Mouse (Mus musculus) liver, embryonic 15.5 days (tissue): Measurements from ENCODE around the gene Ptprd. TPM values are rescaled to one million over a fixed set of nuclear protein-coding genes. Genes with fewer than 3 reads are reported as not detected.

Experiments used
- ATAC-seq: fragments of 200-750 bp; cut with Nextera tagmentation; 2 replicates; pipeline ENCODE4 v1.8.0; 2017; ENCODE audit warnings: moderate number of reproducible peaks, mild to moderate bottlenecking, moderate library complexity; ENCODE audit not compliant: insufficient read depth
- H3K27ac ChIP-seq: fragments of 300-500 bp; sonication (generic); replicated peaks from 2 replicates; pipeline ENCODE4 v1.5.1; 2015; ENCODE audit warnings: mild to moderate bottlenecking, inconsistent platforms
- H3K27me3 ChIP-seq: fragments of 300-500 bp; sonication (generic); 2 replicates; pipeline ENCODE4 v1.6.1; 2015; ENCODE audit warnings: mild to moderate bottlenecking, inconsistent platforms
- H3K36me3 ChIP-seq: fragments of 300-500 bp; sonication (generic); replicated peaks from 2 replicates; pipeline ENCODE4 v1.6.1; 2015; ENCODE audit warnings: moderate library complexity, mild to moderate bottlenecking, inconsistent platforms
- H3K4me1 ChIP-seq: fragments of 300-500 bp; sonication (generic); replicated peaks from 2 replicates; pipeline ENCODE4 v1.6.1; 2015; ENCODE audit warnings: inconsistent platforms
- H3K4me2 ChIP-seq: fragments of 300-500 bp; sonication (generic); 2 replicates; pipeline ENCODE4 v1.6.1; 2015; ENCODE audit warnings: moderate library complexity, mild to moderate bottlenecking, inconsistent platforms
- H3K4me3 ChIP-seq: fragments of 300-500 bp; sonication (generic); replicated peaks from 2 replicates; pipeline ENCODE4 v1.5.1; 2015; ENCODE audit warnings: mild to moderate bottlenecking, inconsistent platforms
- H3K9ac ChIP-seq: fragments of 300-500 bp; sonication (generic); 2 replicates; pipeline ENCODE4 v1.6.1; 2015; ENCODE audit warnings: moderate library complexity, mild to moderate bottlenecking, inconsistent platforms
- H3K9me3 ChIP-seq: fragments of 300-500 bp; sonication (generic); replicated peaks from 2 replicates; pipeline ENCODE4 v1.6.1; 2016; ENCODE audit warnings: inconsistent platforms
- WGBS: fragments of 180-500 bp; shearing (Covaris S2); methylation state at CpG from one replicate; pipeline ENCODE4 v1.1.7; 2015; ENCODE audit warnings: mixed read lengths; ENCODE audit not compliant: insufficient replicate concordance; 5-methylcytosine and 5-hydroxymethylcytosine counted together
- polyA plus RNA-seq: library from polyadenylated mRNA; unstranded; fragments of >200 nt; fragmentation: Nextera tagmentation; extraction: Ambion mirVana; gene quantifications from 2 replicates; pipeline ENCODE4 v1.2.1, GENCODE M21; 2015

The Ptprd gene
- polyA plus RNA-seq, 1 experiment from 2014 or later, result 4.8 TPM

GRCm38 (mm10) chr4:76889669-76890068 is 1322.1 kb downstream of the Ptprd start:
- H3K4me3 ChIP-seq, result no peak overlapping the region
- H3K27me3 ChIP-seq, result no peaks in the 10 kb centered on the region
- WGBS, result 49% methylated on average over 1 of the region's 1 CpGs
- no peaks in the 10 kb centered on the region for H3K4me1 ChIP-seq
- H3K9me3 ChIP-seq, result no peaks in the 10 kb centered on the region
- H3K27ac ChIP-seq, result no peak overlapping the region
- no peak for ATAC-seq
- H3K36me3 ChIP-seq, result no peaks in the 10 kb centered on the region
- no peak overlapping the region for H3K4me2 ChIP-seq
- H3K9ac ChIP-seq, result no peak overlapping the region

GRCm38 (mm10) chr4:76881610-76882009 is 1330.2 kb downstream of the Ptprd start:
- no peak for ATAC-seq
- H3K27ac ChIP-seq, result no peak overlapping the region
- no peaks in the 10 kb centered on the region for H3K4me1 ChIP-seq
- WGBS, result 60% methylated on average over 3 of the region's 3 CpGs
- H3K4me3 ChIP-seq, result no peak overlapping the region
- H3K4me2 ChIP-seq, result no peak overlapping the region
- H3K36me3 ChIP-seq, result no peaks in the 10 kb centered on the region
- H3K27me3 ChIP-seq, result no peaks in the 10 kb centered on the region
- no peaks in the 10 kb centered on the region for H3K9me3 ChIP-seq
- H3K9ac ChIP-seq, result no peak overlapping the region

GRCm38 (mm10) chr4:76870971-76871370 is 1340.8 kb downstream of the Ptprd start:
- H3K9ac ChIP-seq, result no peak overlapping the region
- H3K4me2 ChIP-seq, result no peak overlapping the region
- no peaks in the 10 kb centered on the region for H3K9me3 ChIP-seq
- H3K27me3 ChIP-seq, result no peaks in the 10 kb centered on the region
- no peak overlapping the region for H3K27ac ChIP-seq
- H3K4me1 ChIP-seq, result no peaks in the 10 kb centered on the region
- 64% methylated on average over 1 of the region's 1 CpGs for WGBS
- no peak for ATAC-seq
- H3K4me3 ChIP-seq, result no peak overlapping the region
- no peaks in the 10 kb centered on the region for H3K36me3 ChIP-seq

DNA sequence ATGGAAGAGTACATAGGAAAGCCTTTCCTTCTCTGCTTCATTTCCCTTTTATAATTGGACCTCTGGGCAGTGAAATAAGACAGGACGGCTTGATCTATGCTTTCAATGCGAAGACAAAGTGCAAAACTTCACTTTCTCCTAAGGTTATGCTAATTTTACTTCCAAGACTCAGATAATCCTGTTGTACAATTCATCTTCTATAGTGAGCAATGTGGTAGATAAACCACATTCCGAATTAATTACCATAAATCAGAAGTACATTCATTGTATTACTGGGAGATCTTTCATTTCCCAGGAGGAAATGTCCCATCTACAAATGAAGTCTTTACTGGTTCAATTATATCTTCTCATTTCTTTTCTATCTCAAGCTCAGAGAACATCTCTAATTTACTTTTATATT is 1346.2 kb downstream of the Ptprd start:
- H3K4me1 ChIP-seq, result no peaks in the 10 kb centered on the region

GRCm38 (mm10) chr4:76846265-76846664 is 1365.5 kb downstream of the Ptprd start:
- H3K27me3 ChIP-seq, result no peaks in the 10 kb centered on the region
- no peak overlapping the region for H3K4me2 ChIP-seq
- WGBS, result 70% methylated on average over 7 of the region's 7 CpGs
- no peak overlapping the region for H3K9ac ChIP-seq
- no peak overlapping the region for H3K27ac ChIP-seq
- H3K4me1 ChIP-seq, result no peaks in the 10 kb centered on the region
- no peaks in the 10 kb centered on the region for H3K9me3 ChIP-seq
- no peak overlapping the region for H3K4me3 ChIP-seq
- no peaks in the 10 kb centered on the region for H3K36me3 ChIP-seq
- ATAC-seq, result no peak

More for the DNA sequence above, 1346.2 kb downstream of the Ptprd start:
- Histone ChIP-seq H3K9ac (no peak overlapping the region), H3K4me2 (no peak overlapping the region), H3K27ac (no peak overlapping the region), H3K4me3 (no peak overlapping the region), H3K9me3 (no peaks in the 10 kb centered on the region), H3K27me3 (no peaks in the 10 kb centered on the region), H3K36me3 (no peaks in the 10 kb centered on the region)
- WGBS, result 57% methylated on average over 3 of the region's 3 CpGs
- no peak for ATAC-seq

DNA sequence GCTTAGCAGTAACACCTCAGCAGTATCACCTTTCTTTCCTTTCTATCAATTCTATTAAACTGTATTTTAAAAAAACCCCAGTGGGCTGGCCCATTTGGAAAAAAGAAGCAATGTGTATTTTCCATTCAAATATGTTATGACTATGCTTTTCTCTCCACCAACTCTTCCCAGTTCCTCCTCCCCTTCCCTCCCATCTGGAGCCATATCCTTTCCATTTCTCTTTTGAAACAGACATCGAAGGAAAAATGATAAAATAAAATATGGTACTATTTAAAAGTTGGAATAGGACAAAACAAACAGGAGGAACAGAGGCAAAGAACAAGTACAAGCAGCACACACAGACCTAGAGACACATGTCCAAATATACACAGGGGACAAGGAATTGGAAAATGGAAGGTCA is 1372.7 kb downstream of the Ptprd start:
- Histone ChIP-seq H3K9me3 (no peaks in the 10 kb centered on the region), H3K4me1 (no peaks in the 10 kb centered on the region), H3K4me3 (no peak overlapping the region), H3K36me3 (no peaks in the 10 kb centered on the region), H3K27ac (no peak overlapping the region), H3K4me2 (no peak overlapping the region), H3K9ac (no peak overlapping the region), H3K27me3 (no peaks in the 10 kb centered on the region)
- 49% methylated on average over 1 of the region's 1 CpGs for WGBS
- no peak for ATAC-seq

GRCm38 (mm10) chr4:76812138-76812537 is 1399.6 kb downstream of the Ptprd start:
- Histone ChIP-seq H3K9ac (no peak overlapping the region), H3K27me3 (no peaks in the 10 kb centered on the region), H3K4me1 (no peaks in the 10 kb centered on the region), H3K27ac (no peak overlapping the region), H3K9me3 (no peaks in the 10 kb centered on the region), H3K4me2 (no peak overlapping the region), H3K36me3 (no peaks in the 10 kb centered on the region), H3K4me3 (no peak overlapping the region)
- no peak for ATAC-seq
- WGBS, result 51% methylated on average over 2 of the region's 2 CpGs

- Histone ChIP-seq H3K4me2 (no peak overlapping the region), H3K27ac (no peak overlapping the region), H3K36me3 (no peaks in the 10 kb centered on the region), H3K4me3 (no peak overlapping the region), H3K9me3 (no peaks in the 10 kb centered on the region), H3K4me1 (no peaks in the 10 kb centered on the region), H3K9ac (no peak overlapping the region), H3K27me3 (no peaks in the 10 kb centered on the region)
- ATAC-seq, result no peak
- WGBS, result 53% methylated on average over 4 of the region's 4 CpGs
These were observed 1409.1 kb downstream of the Ptprd start for GRCm38 (mm10) chr4:76802708-76803107.

- Histone ChIP-seq H3K27ac (no peak overlapping the region), H3K4me1 (no peaks in the 10 kb centered on the region), H3K9ac (no peak overlapping the region), H3K27me3 (no peaks in the 10 kb centered on the region), H3K36me3 (no peaks in the 10 kb centered on the region), H3K4me2 (no peak overlapping the region), H3K4me3 (no peak overlapping the region), H3K9me3 (no peaks in the 10 kb centered on the region)
- WGBS, result 54% methylated on average over 9 of the region's 9 CpGs
- ATAC-seq, result no peak
These were observed 1413.5 kb downstream of the Ptprd start for GRCm38 (mm10) chr4:76798010-76799007.

- Histone ChIP-seq H3K36me3 (no peaks in the 10 kb centered on the region), H3K27ac (no peak overlapping the region), H3K27me3 (no peaks in the 10 kb centered on the region), H3K4me1 (no peaks in the 10 kb centered on the region), H3K9me3 (no peaks in the 10 kb centered on the region), H3K9ac (no peak overlapping the region), H3K4me2 (no peak overlapping the region), H3K4me3 (no peak overlapping the region)
- ATAC-seq, result no peak
- WGBS, result 74% methylated on average over 2 of the region's 2 CpGs
These were observed 1426.4 kb downstream of the Ptprd start for GRCm38 (mm10) chr4:76785389-76785788.

DNA sequence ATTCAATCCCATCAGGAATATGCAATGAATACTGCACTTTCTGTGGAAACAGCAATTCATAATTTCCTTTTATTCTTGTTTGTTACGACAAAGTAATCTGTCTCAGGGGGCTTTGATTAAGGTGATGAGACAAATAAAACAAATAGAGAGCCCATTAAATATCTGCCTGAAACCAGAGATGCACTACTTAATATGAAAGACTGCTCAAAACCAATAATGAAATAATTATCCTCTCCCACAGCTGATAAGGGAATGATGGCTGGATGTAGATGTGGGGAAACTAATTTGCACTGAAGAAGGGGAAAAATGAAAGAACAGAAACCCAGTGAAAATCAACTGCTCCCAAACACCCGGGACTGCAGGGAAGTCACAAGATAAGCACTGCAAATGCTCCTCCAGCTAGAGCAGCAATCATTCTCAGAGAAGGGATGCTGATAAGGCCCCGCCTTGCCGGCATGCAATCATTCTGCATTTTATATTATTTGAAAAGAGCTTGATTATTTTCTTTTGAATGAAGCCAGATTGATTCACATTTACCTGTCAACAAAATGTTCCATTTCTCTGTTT is 1432.1 kb downstream of the Ptprd start:
- Histone ChIP-seq H3K27me3 (no peaks in the 10 kb centered on the region), H3K36me3 (no peaks in the 10 kb centered on the region), H3K4me2 (no peak overlapping the region), H3K9ac (no peak overlapping the region), H3K27ac (no peak overlapping the region), H3K9me3 (no peaks in the 10 kb centered on the region), H3K4me3 (no peak overlapping the region), H3K4me1 (no peaks in the 10 kb centered on the region)
- WGBS, result 56% methylated on average over 4 of the region's 4 CpGs
- ATAC-seq, result no peak
